Mouse (Mus musculus): ENCODE measurements at regions not wholly inside any gene's neighbourhood (a gene's known extent, or its start where the extent isn't known, plus 50 kb on each side); places are given as distances from the start of the nearest gene placed in this dataset.

GRCm38 (mm10) chr17:15192840-15193239 lies 151.5 kb upstream of the Gm3448 start:
- Histone ChIP-seq H3K36me3 (ENCODE audit: control insufficient read depth, insufficient read depth) (no peaks in the 10 kb centered on the region), H3K27ac (ENCODE audit: low read length) (no peak overlapping the region), H3K9ac (replicated peaks; ENCODE audit: low read depth, low read length) (no peak overlapping the region), H3K4me1 (replicated peaks; ENCODE audit: control insufficient read depth, insufficient read depth, low read length) (peaks cover 27% of the 10 kb centered on the region), H3K9me3 (ENCODE audit: control insufficient read depth, low read length) (no peaks in the 10 kb centered on the region), H3K4me3 (replicated peaks; ENCODE audit: low read length) (no peak overlapping the region), H3K4me2 (ENCODE audit: low read length) (no peak overlapping the region), H3K27me3 (replicated peaks; ENCODE audit: control insufficient read depth, insufficient read depth, low read length) (no peaks in the 10 kb centered on the region)
- WGBS = 60% methylated on average over 7 of the region's 7 CpGs
- ATAC-seq = no peak

- no peak overlapping the region for H3K9ac ChIP-seq (replicated peaks; ENCODE audit: low read depth, low read length)
- H3K4me2 ChIP-seq (ENCODE audit: low read length) = no peak overlapping the region
- no peaks in the 10 kb centered on the region for H3K27me3 ChIP-seq (replicated peaks; ENCODE audit: control insufficient read depth, insufficient read depth, low read length)
- peak; percentile 61 for ATAC-seq
- H3K4me3 ChIP-seq (replicated peaks; ENCODE audit: low read length) = no peak overlapping the region
- no peak overlapping the region for H3K27ac ChIP-seq (ENCODE audit: low read length)
- no peaks in the 10 kb centered on the region for H3K36me3 ChIP-seq (ENCODE audit: control insufficient read depth, insufficient read depth)
- H3K9me3 ChIP-seq (ENCODE audit: control insufficient read depth, low read length) = no peaks in the 10 kb centered on the region
- H3K4me1 ChIP-seq (replicated peaks; ENCODE audit: control insufficient read depth, insufficient read depth, low read length) = peaks cover 12% of the 10 kb centered on the region
- 2% methylated on average over 5 of the region's 5 CpGs for WGBS
Measured at GRCm38 (mm10) chr17:15185217-15185616, 143.9 kb upstream of the Gm3448 start.

- WGBS = 86% methylated on average over 6 of the region's 6 CpGs
Measured at GRCm38 (mm10) chr17:15183800-15184199, 142.5 kb upstream of the Gm3448 start.

GRCm38 (mm10) chr17:15182105-15182504 lies 140.8 kb upstream of the Gm3448 start:
- ATAC-seq = peak; percentile 76
- no peak overlapping the region for H3K9ac ChIP-seq (replicated peaks; ENCODE audit: low read depth, low read length)
- no peak overlapping the region for H3K27ac ChIP-seq (ENCODE audit: low read length)
- H3K4me1 ChIP-seq (replicated peaks; ENCODE audit: control insufficient read depth, insufficient read depth, low read length) = peaks cover 12% of the 10 kb centered on the region
- no peaks in the 10 kb centered on the region for H3K9me3 ChIP-seq (ENCODE audit: control insufficient read depth, low read length)
- no peaks in the 10 kb centered on the region for H3K27me3 ChIP-seq (replicated peaks; ENCODE audit: control insufficient read depth, insufficient read depth, low read length)
- H3K4me3 ChIP-seq (replicated peaks; ENCODE audit: low read length) = no peak overlapping the region
- 12% methylated on average over 4 of the region's 4 CpGs for WGBS
- H3K36me3 ChIP-seq (ENCODE audit: control insufficient read depth, insufficient read depth) = no peaks in the 10 kb centered on the region
- H3K4me2 ChIP-seq (ENCODE audit: low read length) = no peak overlapping the region

More at GRCm38 (mm10) chr17:15183800-15184199, 142.5 kb upstream of the Gm3448 start:
- no peaks in the 10 kb centered on the region for H3K36me3 ChIP-seq (ENCODE audit: control insufficient read depth, insufficient read depth)
- H3K27ac ChIP-seq (ENCODE audit: low read length) = no peak overlapping the region
- no peaks in the 10 kb centered on the region for H3K9me3 ChIP-seq (ENCODE audit: control insufficient read depth, low read length)
- H3K4me3 ChIP-seq (replicated peaks; ENCODE audit: low read length) = no peak overlapping the region
- H3K4me2 ChIP-seq (ENCODE audit: low read length) = no peak overlapping the region
- no peak for ATAC-seq
- H3K27me3 ChIP-seq (replicated peaks; ENCODE audit: control insufficient read depth, insufficient read depth, low read length) = no peaks in the 10 kb centered on the region
- H3K9ac ChIP-seq (replicated peaks; ENCODE audit: low read depth, low read length) = no peak overlapping the region
- H3K4me1 ChIP-seq (replicated peaks; ENCODE audit: control insufficient read depth, insufficient read depth, low read length) = peaks cover 12% of the 10 kb centered on the region

- Histone ChIP-seq H3K27ac (ENCODE audit: low read length) (no peak overlapping the region), H3K9me3 (ENCODE audit: control insufficient read depth, low read length) (no peaks in the 10 kb centered on the region), H3K9ac (replicated peaks; ENCODE audit: low read depth, low read length) (no peak overlapping the region)
Measured at GRCm38 (mm10) chr17:15180223-15180860, 139.0 kb upstream of the Gm3448 start.

GRCm38 (mm10) chr17:15179411-15179951 lies 138.1 kb upstream of the Gm3448 start:
- Histone ChIP-seq H3K9ac (replicated peaks; ENCODE audit: low read depth, low read length) (no peak overlapping the region), H3K36me3 (ENCODE audit: control insufficient read depth, insufficient read depth) (no peaks in the 10 kb centered on the region), H3K27ac (ENCODE audit: low read length) (no peak overlapping the region), H3K9me3 (ENCODE audit: control insufficient read depth, low read length) (no peaks in the 10 kb centered on the region), H3K27me3 (replicated peaks; ENCODE audit: control insufficient read depth, insufficient read depth, low read length) (no peaks in the 10 kb centered on the region), H3K4me1 (replicated peaks; ENCODE audit: control insufficient read depth, insufficient read depth, low read length) (peaks cover 7% of the 10 kb centered on the region), H3K4me2 (ENCODE audit: low read length) (no peak overlapping the region), H3K4me3 (replicated peaks; ENCODE audit: low read length) (no peak overlapping the region)
- 43% methylated on average over 4 of the region's 4 CpGs for WGBS
- no peak for ATAC-seq

More at GRCm38 (mm10) chr17:15180223-15180860, 139.0 kb upstream of the Gm3448 start:
- ATAC-seq = no peak
- Histone ChIP-seq H3K27me3 (replicated peaks; ENCODE audit: control insufficient read depth, insufficient read depth, low read length) (no peaks in the 10 kb centered on the region), H3K4me1 (replicated peaks; ENCODE audit: control insufficient read depth, insufficient read depth, low read length) (peaks cover 11% of the 10 kb centered on the region), H3K4me3 (replicated peaks; ENCODE audit: low read length) (no peak overlapping the region), H3K4me2 (ENCODE audit: low read length) (no peak overlapping the region), H3K36me3 (ENCODE audit: control insufficient read depth, insufficient read depth) (no peaks in the 10 kb centered on the region)
- 15% methylated on average over 10 of the region's 10 CpGs for WGBS

- Histone ChIP-seq H3K4me3 (replicated peaks; ENCODE audit: low read length) (no peak overlapping the region), H3K36me3 (ENCODE audit: control insufficient read depth, insufficient read depth) (no peaks in the 10 kb centered on the region), H3K27ac (ENCODE audit: low read length) (no peak overlapping the region), H3K4me2 (ENCODE audit: low read length) (no peak overlapping the region), H3K27me3 (replicated peaks; ENCODE audit: control insufficient read depth, insufficient read depth, low read length) (no peaks in the 10 kb centered on the region), H3K4me1 (replicated peaks; ENCODE audit: control insufficient read depth, insufficient read depth, low read length) (peaks cover 7% of the 10 kb centered on the region), H3K9me3 (ENCODE audit: control insufficient read depth, low read length) (no peaks in the 10 kb centered on the region), H3K9ac (replicated peaks; ENCODE audit: low read depth, low read length) (no peak overlapping the region)
- 89% methylated on average over 3 of the region's 3 CpGs for WGBS
- ATAC-seq = no peak
Measured at GRCm38 (mm10) chr17:15177390-15177789, 136.1 kb upstream of the Gm3448 start.

- ATAC-seq = no peak
- Histone ChIP-seq H3K9ac (replicated peaks; ENCODE audit: low read depth, low read length) (no peak overlapping the region), H3K4me1 (replicated peaks; ENCODE audit: control insufficient read depth, insufficient read depth, low read length) (no peaks in the 10 kb centered on the region), H3K27me3 (replicated peaks; ENCODE audit: control insufficient read depth, insufficient read depth, low read length) (no peaks in the 10 kb centered on the region), H3K36me3 (ENCODE audit: control insufficient read depth, insufficient read depth) (no peaks in the 10 kb centered on the region), H3K4me2 (ENCODE audit: low read length) (no peak overlapping the region), H3K9me3 (ENCODE audit: control insufficient read depth, low read length) (no peaks in the 10 kb centered on the region), H3K4me3 (replicated peaks; ENCODE audit: low read length) (no peak overlapping the region), H3K27ac (ENCODE audit: low read length) (no peak overlapping the region)
- WGBS = 71% methylated on average over 9 of the region's 9 CpGs
Measured at GRCm38 (mm10) chr17:15174354-15174953, 133.1 kb upstream of the Gm3448 start.

- H3K9ac ChIP-seq (replicated peaks; ENCODE audit: low read depth, low read length) = no peak overlapping the region
- no peak overlapping the region for H3K4me3 ChIP-seq (replicated peaks; ENCODE audit: low read length)
- H3K4me1 ChIP-seq (replicated peaks; ENCODE audit: control insufficient read depth, insufficient read depth, low read length) = no peaks in the 10 kb centered on the region
- H3K4me2 ChIP-seq (ENCODE audit: low read length) = no peak overlapping the region
- WGBS = 85% methylated on average over 3 of the region's 3 CpGs
- H3K27me3 ChIP-seq (replicated peaks; ENCODE audit: control insufficient read depth, insufficient read depth, low read length) = no peaks in the 10 kb centered on the region
- no peak for ATAC-seq
- H3K9me3 ChIP-seq (ENCODE audit: control insufficient read depth, low read length) = no peaks in the 10 kb centered on the region
- no peaks in the 10 kb centered on the region for H3K36me3 ChIP-seq (ENCODE audit: control insufficient read depth, insufficient read depth)
- no peak overlapping the region for H3K27ac ChIP-seq (ENCODE audit: low read length)
Measured at GRCm38 (mm10) chr17:15167927-15168326, 126.6 kb upstream of the Gm3448 start.

Data from forebrain, embryonic 16.5 days (tissue).